Mouse (Mus musculus) brain, embryonic 14.5 days (tissue): ENCODE results near the gene Ptprk. TPM values are rescaled to one million over a fixed set of nuclear protein-coding genes. Genes with fewer than 3 reads are reported as not detected.

ENCODE experiments used
- DNase-seq: peaks from one replicate; pipeline ENCODE4 v3.0.0-alpha.2; 2011; ENCODE audit warnings: low read depth
- CTCF ChIP-seq: fragments of 200-500 bp; IDR thresholded peaks from 2 replicates; pipeline ENCODE4 v1.5.1; 2012; ENCODE audit warnings: inconsistent platforms, mild to moderate bottlenecking, moderate library complexity, borderline replicate concordance; ENCODE audit not compliant: insufficient read depth, insufficient read length; ENCODE audit errors: extremely low read depth
- POLR2A ChIP-seq: fragments of 200-500 bp; IDR thresholded peaks from 2 replicates; pipeline ENCODE4 v1.6.1; 2012; ENCODE audit warnings: mild to moderate bottlenecking, inconsistent platforms, borderline replicate concordance; ENCODE audit not compliant: poor library complexity, insufficient read depth, insufficient read length, severe bottlenecking; ENCODE audit errors: extremely low read depth
- polyA plus RNA-seq: library from polyadenylated mRNA; depleted of rRNA; stranded (reverse); fragments of >200 nt; gene quantifications from 2 replicates; pipeline ENCODE4 v1.2.3, GENCODE M21; 2012

Gene Ptprk
- polyA plus RNA-seq, 1 experiment = 30.8 TPM

DNA sequence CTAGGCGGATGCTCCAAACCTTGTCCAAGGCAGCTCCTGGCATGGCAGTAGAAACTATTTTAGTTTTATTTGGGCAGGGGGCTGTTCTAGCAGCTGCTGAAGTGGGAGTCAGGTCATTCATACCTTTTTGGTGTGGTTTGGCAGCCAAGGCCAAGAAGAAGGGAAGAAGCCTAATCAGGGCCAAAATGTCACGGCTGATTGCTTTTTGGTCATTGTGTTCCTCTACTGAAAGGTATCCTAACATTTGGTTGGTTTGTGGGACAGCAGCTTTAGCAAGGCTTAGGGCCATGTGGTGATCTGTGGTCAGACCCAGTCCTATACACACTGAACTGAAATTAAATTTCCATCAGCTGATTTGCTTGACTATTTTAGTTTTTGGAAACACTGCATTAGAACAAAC is 6.6 kb downstream of the Ptprk start:
- TF ChIP-seq CTCF = no peak
- no peak for TF ChIP-seq POLR2A
- DNase-seq = no peak

DNA sequence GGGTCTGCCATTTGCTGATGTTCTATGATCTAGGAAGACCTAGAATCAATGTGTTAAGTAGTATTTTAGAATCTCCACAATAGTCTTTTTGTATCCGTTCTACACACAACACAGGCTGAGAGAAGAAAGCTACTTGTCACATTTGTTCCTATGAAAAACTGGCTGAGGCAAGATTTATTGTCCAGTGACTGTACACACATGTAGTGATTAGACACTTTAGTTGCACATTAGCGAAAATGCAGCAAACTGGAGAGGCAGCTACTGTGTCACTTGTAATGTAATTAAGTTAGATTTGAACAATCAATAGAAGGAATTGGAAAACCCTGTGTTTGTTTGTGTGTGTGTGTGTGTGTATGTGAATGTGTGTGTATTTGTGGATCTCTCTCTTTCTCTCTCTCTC is 8.6 kb downstream of the Ptprk start:
- no peak for DNase-seq
- TF ChIP-seq POLR2A (no peak), CTCF (no peak)

DNA sequence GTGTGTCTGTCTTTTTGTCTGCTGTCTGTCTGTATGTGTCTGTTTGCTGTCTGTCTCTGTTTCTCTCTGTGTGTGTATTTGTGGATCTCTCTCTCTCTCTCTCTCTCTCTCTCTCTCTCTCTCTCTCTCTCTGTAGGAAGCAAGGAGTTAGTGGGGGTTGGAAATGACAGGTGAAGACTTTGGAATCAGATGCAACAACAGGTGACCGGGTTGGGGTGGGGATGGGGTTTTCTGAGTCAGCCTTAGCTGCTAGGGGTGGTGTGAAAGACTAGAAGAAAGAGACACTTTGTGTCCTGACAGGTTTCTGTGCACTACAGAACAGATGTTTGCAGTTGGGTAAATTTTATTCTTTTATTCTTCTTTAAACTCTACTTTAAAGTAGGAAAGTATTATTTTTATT is 9.0 kb downstream of the Ptprk start:
- DNase-seq = no peak
- TF ChIP-seq CTCF (no peak), POLR2A (no peak)

DNA sequence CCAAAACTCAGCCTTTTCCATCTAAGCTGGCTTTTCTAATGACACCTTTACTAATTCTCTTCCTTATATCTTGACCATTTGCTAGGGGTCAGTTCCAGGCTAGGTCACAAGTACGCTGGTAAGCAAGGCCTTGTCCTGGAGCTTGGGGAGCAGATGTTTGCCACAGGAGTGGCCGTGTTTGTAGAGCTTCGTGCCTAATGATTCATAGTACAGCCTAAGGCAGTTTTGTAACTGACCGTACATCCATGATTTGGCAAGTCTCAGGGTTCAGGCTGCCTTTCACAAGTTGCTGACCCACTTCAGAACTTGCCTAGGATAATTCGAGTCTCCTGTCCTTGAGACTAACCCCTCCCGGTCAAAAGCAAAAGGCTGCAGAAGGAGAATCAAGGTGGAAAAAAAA is 12.7 kb downstream of the Ptprk start:
- DNase-seq = no peak
- TF ChIP-seq CTCF (no peak), POLR2A (no peak)

DNA sequence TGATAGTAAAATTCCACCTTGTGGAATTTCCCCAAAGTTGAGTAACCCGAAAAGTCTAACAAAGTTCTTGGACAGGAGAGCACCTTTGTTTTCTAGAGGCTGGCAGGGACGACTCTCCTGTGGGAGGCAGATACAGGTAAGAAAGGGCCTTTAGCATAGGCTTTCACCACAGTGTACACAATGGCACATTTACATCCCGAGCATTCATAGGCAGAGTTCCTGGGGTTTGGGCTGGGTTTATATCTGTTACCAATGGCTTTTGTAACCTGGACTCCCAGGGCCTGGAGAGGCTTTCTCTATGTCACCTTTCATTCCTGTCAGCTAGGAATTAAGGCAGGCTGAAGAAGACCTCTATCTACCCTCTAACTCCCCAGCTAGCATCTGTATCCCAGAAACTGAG is 13.1 kb downstream of the Ptprk start:
- DNase-seq = no peak
- TF ChIP-seq POLR2A (no peak), CTCF (no peak)

DNA sequence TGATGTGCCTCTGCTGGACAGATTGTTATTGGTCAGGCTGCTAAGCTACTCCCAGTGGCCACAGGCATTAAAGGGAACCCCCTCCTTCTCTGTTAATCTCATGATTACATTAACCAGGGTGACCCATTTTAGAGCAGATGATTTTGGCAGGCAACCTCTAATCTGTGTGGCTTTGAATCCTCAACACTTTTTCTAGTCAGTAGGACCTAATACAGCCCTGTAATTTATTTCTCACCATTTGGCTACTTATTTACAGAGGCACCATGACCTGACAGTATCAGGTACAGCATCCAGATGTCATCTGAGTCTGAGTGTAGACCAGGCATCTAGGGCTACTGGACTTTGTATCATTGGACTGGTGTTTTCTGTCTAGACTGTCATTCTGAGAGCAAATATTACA is 21.4 kb downstream of the Ptprk start:
- TF ChIP-seq CTCF = no peak
- TF ChIP-seq POLR2A = no peak
- DNase-seq = no peak

DNA sequence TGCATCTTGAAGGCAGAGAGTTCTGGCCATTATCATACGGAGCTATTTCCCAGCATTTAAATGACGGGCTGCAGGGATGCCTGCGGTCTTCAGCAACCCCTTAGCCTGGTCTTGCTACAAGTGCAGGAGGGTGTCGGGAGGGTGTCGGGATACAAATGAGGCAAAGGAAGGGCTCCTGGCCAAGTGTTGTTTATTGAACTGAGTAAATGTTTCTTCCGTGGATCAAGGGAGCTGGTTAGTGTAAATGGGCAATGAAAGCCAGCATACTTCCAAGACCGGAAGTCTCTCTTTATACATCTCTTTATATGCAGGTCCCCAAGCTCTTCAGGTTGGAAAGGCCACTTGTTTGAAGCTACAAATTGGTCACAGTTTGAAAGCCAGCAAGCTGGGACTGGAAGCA is 23.0 kb downstream of the Ptprk start:
- DNase-seq = peak; percentile 41
- TF ChIP-seq CTCF (no peak), POLR2A (no peak)

DNA sequence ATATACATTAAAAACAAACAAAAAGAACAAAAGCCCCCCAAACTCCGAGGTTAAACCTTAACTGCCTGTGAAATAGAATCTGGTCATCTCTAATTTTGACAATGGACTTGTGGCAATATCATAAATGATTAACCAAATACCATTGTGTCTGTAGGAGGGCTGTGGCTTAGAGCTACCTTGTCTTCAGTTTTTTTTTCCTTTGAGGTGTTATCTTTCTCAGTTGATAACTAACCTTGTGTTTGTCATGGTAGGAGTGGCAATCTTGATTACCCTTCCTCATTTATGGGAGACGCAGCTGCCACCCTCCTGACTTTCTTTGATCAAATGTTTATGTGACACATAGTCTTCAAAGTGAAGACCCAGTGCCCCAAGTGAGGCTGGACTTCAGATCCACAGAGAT is 24.3 kb downstream of the Ptprk start:
- TF ChIP-seq CTCF (no peak), POLR2A (no peak)
- no peak for DNase-seq

DNA sequence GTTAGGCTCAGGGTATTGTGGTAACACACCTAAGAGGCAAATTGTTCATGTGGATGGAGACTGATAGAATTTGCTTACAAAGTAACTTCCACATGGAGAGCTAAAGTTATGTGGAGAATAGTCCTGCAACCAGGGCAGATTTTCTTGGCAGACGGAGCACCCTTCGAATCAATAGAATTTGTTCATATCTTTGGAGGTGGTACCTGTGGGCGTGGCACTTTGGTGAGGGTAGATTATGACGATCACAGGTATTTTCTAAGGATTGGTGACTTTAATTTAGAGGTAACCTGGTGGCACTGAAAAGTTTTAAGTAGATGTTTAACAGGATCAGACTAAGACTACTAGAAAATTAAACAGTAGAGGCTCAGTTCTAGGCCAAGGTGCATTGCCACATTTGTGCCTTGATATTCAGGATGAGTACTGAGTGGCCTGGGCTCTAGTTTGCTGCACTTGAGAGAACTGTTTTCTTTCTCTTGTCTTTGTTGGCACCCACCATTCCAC is 28.8 kb downstream of the Ptprk start:
- DNase-seq = no peak
- TF ChIP-seq CTCF (no peak), POLR2A (no peak)

DNA sequence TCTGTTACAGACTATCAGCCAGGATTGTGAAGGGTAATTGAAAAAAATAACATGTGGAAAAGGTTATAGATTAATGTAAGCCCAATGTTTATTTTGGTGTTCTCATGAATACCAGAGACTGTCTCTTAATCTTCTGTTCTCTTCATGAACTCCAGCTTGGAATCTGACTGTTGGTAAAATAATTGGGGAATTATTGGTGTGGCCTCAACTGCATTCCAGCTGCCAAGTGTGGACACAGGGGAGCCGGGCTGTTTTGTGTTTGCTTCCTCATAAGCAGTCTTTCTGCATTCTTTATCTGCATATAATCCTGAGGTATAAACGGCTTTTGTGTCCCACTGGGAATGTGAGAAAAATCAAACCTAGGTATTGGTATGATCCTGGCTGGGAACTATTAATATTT is 29.3 kb downstream of the Ptprk start:
- DNase-seq = no peak
- TF ChIP-seq POLR2A (no peak), CTCF (no peak)

DNA sequence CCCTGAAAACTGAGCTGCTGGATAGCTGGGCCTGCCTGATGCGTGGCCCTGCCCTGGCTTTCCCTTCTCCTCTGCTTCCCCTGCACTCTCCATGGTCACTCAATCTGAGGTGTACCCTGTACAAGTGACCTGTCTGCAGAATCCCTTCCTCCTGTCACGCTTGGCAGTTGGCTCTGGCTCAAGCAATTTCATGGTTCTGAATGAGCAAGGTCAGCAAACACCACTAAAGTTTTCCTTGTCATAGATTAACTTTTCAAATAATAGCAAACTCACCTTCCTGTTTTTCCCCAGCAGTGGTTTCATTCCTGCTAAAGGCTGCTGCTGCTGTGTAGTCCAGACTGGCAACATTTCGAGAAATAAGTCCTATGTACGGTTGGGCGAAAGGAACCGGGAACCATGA is 30.6 kb downstream of the Ptprk start:
- no peak for DNase-seq
- TF ChIP-seq POLR2A = no peak
- TF ChIP-seq CTCF = no peak

DNA sequence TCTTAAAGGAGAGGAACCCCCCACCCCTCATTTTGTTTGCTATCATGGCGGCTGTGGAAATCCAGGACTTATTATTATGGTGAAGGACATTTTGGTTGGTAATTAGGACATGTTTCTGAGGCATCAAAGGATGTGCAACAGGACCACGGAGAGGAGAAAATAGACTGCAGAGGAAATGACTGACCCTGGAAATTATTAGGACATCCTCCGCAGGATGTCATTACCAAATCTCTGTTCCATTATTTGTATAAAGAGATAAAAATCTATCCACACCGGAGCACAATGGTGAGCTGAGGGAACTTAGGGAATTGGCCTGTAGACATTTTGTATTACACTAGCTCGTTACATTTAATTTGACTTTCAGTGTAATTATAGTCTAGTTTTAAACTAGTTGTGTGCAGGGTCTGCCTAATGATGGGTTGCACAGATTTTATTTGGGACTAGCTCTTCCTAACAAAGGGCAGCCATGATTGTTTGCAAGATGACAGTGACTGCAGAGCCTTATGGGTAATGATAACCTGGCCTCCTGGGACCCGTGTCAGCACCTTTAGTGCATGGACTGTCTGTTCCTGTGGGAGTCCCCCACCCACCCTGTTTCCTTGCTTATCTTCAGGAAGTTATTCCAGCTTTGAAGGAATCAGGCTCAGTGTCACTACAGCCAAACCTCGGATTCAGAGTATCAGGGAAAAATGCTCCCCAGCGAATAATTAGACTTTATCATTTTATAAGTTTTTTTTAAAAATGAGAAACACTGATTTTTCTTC is 38.4 kb downstream of the Ptprk start:
- TF ChIP-seq CTCF (no peak), POLR2A (no peak)
- no peak for DNase-seq
